Mouse (Mus musculus): ENCODE results near the gene Tmem108.

Gene Tmem108

GRCm38 (mm10) chr9:103761647-103762084, at the start of gene Tmem108:
Tmem108 (minus strand) TSS chr9:103761837.
- peak; percentile 18 to 79 for DNase-seq (ENCODE audit: low spot score in 2 of 2)

DNA sequence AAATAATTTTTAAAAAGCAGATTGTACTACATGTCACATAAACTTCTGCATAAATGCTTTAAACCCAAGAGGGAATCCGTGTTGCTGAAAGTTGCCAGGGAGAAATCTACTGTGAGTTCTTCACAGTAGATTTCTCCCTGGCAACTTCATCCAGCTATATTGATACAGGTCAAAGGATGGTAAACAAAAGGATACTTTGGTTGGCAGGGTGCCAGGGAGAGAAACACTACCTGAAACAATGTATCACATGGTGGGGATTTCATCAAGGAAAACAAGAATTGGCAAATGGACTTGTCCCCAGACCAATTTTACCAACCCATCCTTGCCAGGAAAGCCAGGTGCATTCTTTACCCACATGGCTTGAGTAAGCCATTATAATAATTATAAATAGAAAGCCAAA, 27.4 kb upstream of the Tmem108 start:
- no peak for DNase-seq (ENCODE audit: low spot score in 2 of 2)

- no peak for DNase-seq (ENCODE audit: low spot score in 2 of 2)
These were observed 22.5 kb upstream of the Tmem108 start for GRCm38 (mm10) chr9:103784156-103784555.

- no peak for DNase-seq (ENCODE audit: low spot score in 2 of 2)
These were observed 21.6 kb upstream of the Tmem108 start for GRCm38 (mm10) chr9:103783276-103783675.

DNA sequence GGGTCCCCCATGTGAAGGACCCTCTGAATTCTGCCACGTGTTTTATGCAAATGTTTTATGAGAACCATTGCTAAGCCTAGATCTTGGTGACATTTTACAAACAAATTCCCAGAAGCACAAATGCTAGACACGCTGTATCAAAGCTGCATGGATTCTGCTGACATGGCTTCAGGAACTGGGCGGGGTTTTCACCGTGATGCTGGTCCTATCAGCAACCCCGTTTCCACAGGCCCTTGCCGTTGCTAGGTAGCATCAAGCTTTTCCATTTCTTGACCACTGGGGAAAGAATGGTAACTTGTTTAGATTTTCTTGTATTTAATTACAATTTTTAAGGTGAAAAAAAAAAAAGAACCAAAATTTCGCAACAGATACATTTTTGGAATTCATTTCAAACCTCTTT, 20.7 kb upstream of the Tmem108 start:
- no peak for DNase-seq (ENCODE audit: low spot score in 2 of 2)

DNA sequence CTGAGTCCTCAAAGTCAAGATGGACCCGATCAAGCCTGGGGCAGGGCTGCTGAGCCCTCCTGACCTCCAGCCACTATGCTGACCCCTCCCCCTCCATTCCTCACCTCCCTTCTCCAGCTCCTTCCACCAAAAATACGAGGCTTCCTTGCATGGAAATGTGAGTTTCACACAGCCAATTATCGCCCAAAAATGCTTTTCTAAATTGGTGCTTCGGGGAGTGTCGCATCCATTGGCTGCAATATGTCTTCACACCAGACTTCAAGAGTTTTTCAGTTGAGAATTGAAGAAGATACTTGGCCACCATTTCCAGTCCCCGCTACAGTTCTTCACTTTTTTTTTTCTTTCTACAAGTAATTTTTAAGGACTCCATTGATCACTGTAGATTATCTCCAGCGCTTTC, 19.8 kb upstream of the Tmem108 start:
- no peak for DNase-seq (ENCODE audit: low spot score in 2 of 2)

- DNase-seq (ENCODE audit: low spot score in 2 of 2), result no peak
These were observed 19.0 kb upstream of the Tmem108 start for GRCm38 (mm10) chr9:103780598-103780997.

DNA sequence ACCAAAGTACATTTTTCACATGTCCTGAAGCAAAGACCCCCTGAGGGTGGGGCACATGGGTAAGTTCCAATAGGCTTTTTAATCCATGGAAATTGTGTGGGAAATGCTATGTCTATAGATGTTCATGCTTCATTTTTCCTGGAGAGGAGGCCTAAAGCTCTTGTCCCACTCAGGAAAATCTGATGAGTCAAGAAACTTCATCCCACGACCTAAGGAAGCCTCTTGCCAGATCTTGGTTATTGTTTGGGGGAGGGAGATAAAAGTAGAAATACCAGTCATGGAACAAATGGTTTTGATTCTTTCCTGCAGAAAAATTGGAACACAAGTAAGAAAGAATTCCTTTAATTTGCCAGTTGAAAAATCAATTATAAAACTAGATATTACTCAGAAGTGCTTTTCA, 16.5 kb upstream of the Tmem108 start:
- DNase-seq (ENCODE audit: low spot score in 2 of 2), result no peak

DNA sequence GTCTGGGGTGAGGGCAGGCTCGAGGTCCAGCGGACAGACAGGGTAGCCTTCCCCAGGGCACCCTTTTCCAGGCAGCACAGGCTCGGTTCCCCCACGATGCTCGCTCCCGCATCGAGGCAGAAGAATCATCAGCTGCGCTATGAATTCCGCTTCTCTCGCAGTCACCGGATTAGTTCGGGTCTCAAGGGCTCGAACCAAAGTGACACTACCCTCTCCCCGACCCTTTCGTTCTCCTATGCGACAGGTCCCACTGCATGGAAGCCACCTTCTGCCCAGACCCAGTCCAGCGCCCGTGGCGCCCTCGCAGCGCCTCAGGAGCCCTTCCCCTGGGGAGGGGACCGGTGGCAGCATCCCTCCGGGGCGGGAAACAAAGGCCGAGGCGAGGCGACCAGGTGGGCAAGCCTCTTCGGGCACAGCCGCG, 476 bp downstream of the Tmem108 start:
- no peak for DNase-seq (ENCODE audit: low spot score in 2 of 2)

- no peak for DNase-seq (ENCODE audit: low spot score in 2 of 2)
These were observed 1.3 kb downstream of the Tmem108 start for GRCm38 (mm10) chr9:103760356-103760755.

- no peak for DNase-seq (ENCODE audit: low spot score in 2 of 2)
These were observed 1.8 kb downstream of the Tmem108 start for GRCm38 (mm10) chr9:103759829-103760228.

- DNase-seq (ENCODE audit: low spot score in 2 of 2), result peak; percentile 13 to 62
These were observed 2.5 kb downstream of the Tmem108 start for GRCm38 (mm10) chr9:103758930-103759695.

- no peak for DNase-seq (ENCODE audit: low spot score in 2 of 2)
These were observed 3.4 kb downstream of the Tmem108 start for GRCm38 (mm10) chr9:103758246-103758645.

DNA sequence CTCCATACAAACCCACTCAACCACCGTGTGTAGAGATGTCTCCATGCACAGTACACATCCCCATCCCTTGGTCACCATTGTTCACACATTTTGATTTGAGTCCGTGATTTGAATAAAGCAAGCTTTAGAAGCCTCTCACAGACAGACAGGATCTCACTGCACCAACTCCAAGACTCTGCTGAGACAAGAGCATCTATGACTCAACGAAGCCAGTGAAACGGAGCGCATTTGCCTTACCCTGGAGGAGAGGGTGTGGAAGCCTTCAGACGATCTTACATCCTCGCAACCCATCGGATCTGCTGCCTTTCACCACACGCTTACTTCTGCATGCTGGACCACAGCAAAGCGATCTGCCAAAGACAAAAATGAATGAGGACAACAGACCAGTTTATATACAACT, 9.0 kb downstream of the Tmem108 start:
- DNase-seq (ENCODE audit: low spot score in 2 of 2), result no peak

GRCm38 (mm10) chr9:103751568-103751967, 10.1 kb downstream of the Tmem108 start:
- DNase-seq (ENCODE audit: low spot score in 2 of 2), result no peak

DNA sequence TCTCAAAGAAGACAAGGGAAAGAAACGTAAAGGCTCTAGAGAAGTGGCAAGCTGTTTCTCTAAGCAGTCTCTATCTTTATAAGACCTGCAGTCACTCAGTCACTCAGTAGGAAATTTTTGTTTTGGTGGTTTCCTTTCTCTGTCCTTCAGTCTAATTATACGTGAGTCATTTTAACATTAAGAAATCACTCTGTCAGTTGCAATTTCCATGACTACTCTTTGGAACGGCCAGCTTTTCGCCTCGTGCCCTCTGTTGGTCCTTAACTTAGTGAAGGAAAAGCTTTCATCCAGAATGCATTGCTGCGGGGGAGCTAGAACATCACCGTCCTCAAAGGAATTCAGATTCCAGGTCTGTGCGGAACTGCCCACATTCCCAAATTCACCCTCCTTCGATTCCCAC, 11.1 kb downstream of the Tmem108 start:
- no peak for DNase-seq (ENCODE audit: low spot score in 2 of 2)

- no peak for DNase-seq (ENCODE audit: low spot score in 2 of 2)
These were observed 15.0 kb downstream of the Tmem108 start for GRCm38 (mm10) chr9:103746598-103746997.

DNA sequence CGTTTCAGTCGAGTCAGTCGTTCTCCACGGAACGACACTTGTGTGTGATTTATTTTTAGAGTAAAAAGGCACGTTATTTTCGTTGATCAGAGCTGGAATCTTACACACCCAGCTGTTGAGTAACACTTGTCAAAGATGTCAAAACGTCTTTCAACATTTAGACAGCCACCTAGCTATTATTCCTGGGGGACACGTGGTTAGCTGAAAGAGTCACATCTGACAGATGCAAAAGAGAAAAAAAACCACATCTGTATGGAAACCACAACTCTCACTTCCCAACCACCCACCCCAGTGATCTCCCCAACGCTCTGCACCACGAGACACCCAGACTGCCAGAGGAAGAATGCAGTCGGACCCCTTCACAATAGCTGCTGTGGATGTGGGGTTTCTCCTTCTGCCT, 21.5 kb downstream of the Tmem108 start:
- peak in 1 of 2 experiments; percentile 10 for DNase-seq (ENCODE audit: low spot score in 2 of 2)

DNA sequence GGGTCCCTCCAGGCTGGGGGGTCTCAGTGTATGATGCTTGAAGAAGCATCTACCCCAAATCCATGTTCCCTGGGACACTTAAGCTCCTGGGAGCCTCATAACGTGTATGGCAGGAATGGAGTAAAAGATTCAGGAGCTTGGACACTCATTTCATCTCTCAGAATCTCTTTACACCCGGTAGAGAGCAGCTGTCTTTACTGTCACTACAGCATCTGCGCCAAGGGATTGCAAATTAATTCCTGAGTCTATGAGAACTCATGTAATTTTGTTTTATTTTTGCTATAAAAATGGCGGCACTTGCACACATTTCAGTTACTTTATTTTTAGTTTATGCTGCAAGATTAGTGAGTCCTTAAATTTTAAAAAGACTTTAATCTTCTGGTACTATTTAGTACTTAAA, 22.6 kb downstream of the Tmem108 start:
- DNase-seq (ENCODE audit: low spot score in 2 of 2), result no peak

DNA sequence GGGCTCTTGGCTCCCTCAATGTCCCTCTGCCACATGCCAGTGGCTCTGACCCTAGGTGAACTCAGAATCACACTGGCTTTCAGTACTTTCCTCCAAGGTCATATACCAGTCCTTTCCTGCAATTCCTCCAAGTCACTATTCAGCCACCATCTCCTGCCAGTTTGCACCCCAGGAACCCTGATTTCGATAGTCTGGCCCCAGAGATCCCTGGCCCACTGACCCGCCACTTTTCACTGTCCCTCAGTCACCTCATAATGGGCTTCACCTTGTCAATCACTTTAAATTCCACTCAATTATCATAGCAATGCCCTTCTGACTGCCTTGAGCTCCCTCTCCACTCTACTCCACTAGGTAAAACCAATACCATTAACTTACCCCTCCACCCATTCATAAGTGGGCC, 31.9 kb downstream of the Tmem108 start:
- DNase-seq (ENCODE audit: low spot score in 2 of 2), result no peak

DNA sequence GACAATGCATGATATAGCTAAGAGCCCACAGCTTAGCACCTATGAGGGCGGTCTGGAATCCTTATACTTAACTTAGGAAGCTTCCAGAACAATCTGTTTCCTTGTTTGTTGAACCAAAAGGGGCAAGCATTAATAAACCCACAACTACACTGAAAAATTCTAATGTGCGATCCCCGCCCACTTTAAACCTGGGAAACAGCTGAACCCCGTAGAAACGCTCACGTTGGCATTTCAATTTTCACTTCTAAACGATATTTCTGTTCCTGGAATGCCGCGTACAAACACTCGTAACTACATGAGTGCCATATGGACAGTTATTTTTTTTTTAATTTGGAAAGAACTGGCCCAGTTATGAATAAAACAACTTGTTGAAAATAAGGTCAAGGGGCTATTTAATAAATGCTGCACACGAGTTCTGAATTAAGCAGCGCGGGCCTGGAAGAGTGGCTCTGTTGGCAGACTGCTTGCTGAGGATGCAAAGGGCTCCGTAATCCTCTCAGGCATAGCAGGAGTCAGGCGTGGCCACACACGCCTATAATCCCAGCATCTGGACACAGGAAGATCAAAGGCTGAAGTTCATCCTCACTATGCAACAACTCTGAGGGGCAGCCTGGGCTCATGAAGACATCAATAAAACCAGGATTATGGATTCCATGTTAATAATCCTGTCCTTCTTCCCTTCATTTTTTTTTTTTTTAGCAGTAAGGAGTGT, 34.7 kb downstream of the Tmem108 start:
- no peak for DNase-seq (ENCODE audit: low spot score in 2 of 2)

GRCm38 (mm10) chr9:103725497-103725896, 36.1 kb downstream of the Tmem108 start:
- no peak for DNase-seq (ENCODE audit: low spot score in 2 of 2)

- no peak for DNase-seq (ENCODE audit: low spot score in 2 of 2)
These were observed 40.2 kb downstream of the Tmem108 start for GRCm38 (mm10) chr9:103721486-103721885.
